Mouse (Mus musculus): ENCODE measurements around the gene Rtn4. TPM values are rescaled to one million over a fixed set of nuclear protein-coding genes. Genes with fewer than 3 reads are reported as not detected.

Rtn4 gene
- polyA plus RNA-seq, 1 experiment from 2014 or later, result 102 TPM

- no peak for ATAC-seq
Observed at GRCm38 (mm10) chr11:29684272-29684671, 8.5 kb upstream of the Rtn4 start.

GRCm38 (mm10) chr11:29686176-29686575 lies 6.6 kb upstream of the Rtn4 start:
- Histone ChIP-seq H3K4me2 (no peak overlapping the region), H3K27me3 (no peaks in the 10 kb centered on the region), H3K4me1 (no peaks in the 10 kb centered on the region), H3K36me3 (ENCODE audit: poor library complexity, severe bottlenecking) (no peaks in the 10 kb centered on the region), H3K27ac (no peak overlapping the region), H3K9me3 (replicated peaks) (no peaks in the 10 kb centered on the region), H3K9ac (no peak overlapping the region), H3K4me3 (no peak overlapping the region)
- 88% methylated on average over 2 of the region's 2 CpGs for WGBS
- no peak for ATAC-seq

More at GRCm38 (mm10) chr11:29684272-29684671, 8.5 kb upstream of the Rtn4 start:
- Histone ChIP-seq H3K36me3 (ENCODE audit: poor library complexity, severe bottlenecking) (no peaks in the 10 kb centered on the region), H3K9ac (no peak overlapping the region), H3K4me2 (no peak overlapping the region), H3K4me1 (no peaks in the 10 kb centered on the region), H3K4me3 (no peak overlapping the region), H3K27me3 (no peaks in the 10 kb centered on the region), H3K9me3 (replicated peaks) (no peaks in the 10 kb centered on the region), H3K27ac (no peak overlapping the region)
- 87% methylated on average over 2 of the region's 2 CpGs for WGBS

- Histone ChIP-seq H3K4me1 (peaks cover 9% of the 10 kb centered on the region), H3K27ac (no peak overlapping the region), H3K27me3 (no peaks in the 10 kb centered on the region), H3K36me3 (ENCODE audit: poor library complexity, severe bottlenecking) (no peaks in the 10 kb centered on the region), H3K4me2 (no peak overlapping the region), H3K9ac (no peak overlapping the region), H3K4me3 (no peak overlapping the region), H3K9me3 (replicated peaks) (no peaks in the 10 kb centered on the region)
- WGBS, result 93% methylated on average over 1 of the region's 1 CpGs
- ATAC-seq, result no peak
Observed at GRCm38 (mm10) chr11:29691556-29691955, 1.2 kb upstream of the Rtn4 start.

- Histone ChIP-seq H3K27ac (no peak overlapping the region), H3K27me3 (no peaks in the 10 kb centered on the region), H3K9ac (no peak overlapping the region), H3K36me3 (ENCODE audit: poor library complexity, severe bottlenecking) (no peaks in the 10 kb centered on the region), H3K4me1 (peaks cover 16% of the 10 kb centered on the region), H3K4me2 (peak overlapping the region; percentile 6; the same call in 1 of the 2 replicates), H3K9me3 (replicated peaks) (no peaks in the 10 kb centered on the region), H3K4me3 (peak overlapping the region; percentile 92)
- ATAC-seq, result no peak
- 27% methylated on average over 12 of the region's 12 CpGs for WGBS
Observed at GRCm38 (mm10) chr11:29692111-29692682, 550 bp upstream of the Rtn4 start.

- Histone ChIP-seq H3K4me3 (peak overlapping the region; percentile 92), H3K27ac (peak overlapping the region; percentile 99), H3K27me3 (no peaks in the 10 kb centered on the region), H3K4me2 (peak overlapping the region; percentile 70), H3K4me1 (peaks cover 30% of the 10 kb centered on the region), H3K9ac (peak overlapping the region; percentile 99), H3K9me3 (replicated peaks) (no peaks in the 10 kb centered on the region), H3K36me3 (ENCODE audit: poor library complexity, severe bottlenecking) (no peaks in the 10 kb centered on the region)
- WGBS, result 0% methylated on average over 41 of the region's 53 CpGs
- ATAC-seq, result peak; percentile 91
Observed at GRCm38 (mm10) chr11:29693576-29694410, 1.0 kb downstream of the Rtn4 start.

- ATAC-seq, result no peak
- Histone ChIP-seq H3K27ac (no peak overlapping the region), H3K4me3 (peak overlapping the region; percentile 92), H3K4me2 (no peak overlapping the region), H3K4me1 (peaks cover 30% of the 10 kb centered on the region), H3K9me3 (replicated peaks) (no peaks in the 10 kb centered on the region), H3K36me3 (ENCODE audit: poor library complexity, severe bottlenecking) (no peaks in the 10 kb centered on the region), H3K9ac (no peak overlapping the region), H3K27me3 (no peaks in the 10 kb centered on the region)
Observed at GRCm38 (mm10) chr11:29694754-29695153, 2.0 kb downstream of the Rtn4 start.

GRCm38 (mm10) chr11:29702721-29703120 lies 10.0 kb downstream of the Rtn4 start:
- Histone ChIP-seq H3K4me3 (no peak overlapping the region), H3K27ac (no peak overlapping the region), H3K9ac (no peak overlapping the region), H3K36me3 (ENCODE audit: poor library complexity, severe bottlenecking) (peaks cover 15% of the 10 kb centered on the region), H3K27me3 (no peaks in the 10 kb centered on the region), H3K4me1 (peaks cover 16% of the 10 kb centered on the region), H3K9me3 (replicated peaks) (no peaks in the 10 kb centered on the region), H3K4me2 (no peak overlapping the region)
- ATAC-seq, result no peak
- 85% methylated on average over 3 of the region's 3 CpGs for whole genome bisulfite sequencing

- Histone ChIP-seq H3K36me3 (ENCODE audit: poor library complexity, severe bottlenecking) (peaks cover 33% of the 10 kb centered on the region), H3K9me3 (replicated peaks) (no peaks in the 10 kb centered on the region), H3K27ac (no peak overlapping the region), H3K27me3 (no peaks in the 10 kb centered on the region), H3K4me3 (no peak overlapping the region), H3K4me1 (peaks cover 5% of the 10 kb centered on the region; the same call in 1 of the 2 replicates), H3K4me2 (no peak overlapping the region), H3K9ac (no peak overlapping the region)
- ATAC-seq, result no peak
Observed at GRCm38 (mm10) chr11:29705263-29705662, 12.5 kb downstream of the Rtn4 start.

- ATAC-seq, result no peak
Observed at GRCm38 (mm10) chr11:29706845-29707244, 14.1 kb downstream of the Rtn4 start.

GRCm38 (mm10) chr11:29709512-29709911 lies 16.8 kb downstream of the Rtn4 start:
- Histone ChIP-seq H3K9me3 (replicated peaks) (no peaks in the 10 kb centered on the region), H3K36me3 (ENCODE audit: poor library complexity, severe bottlenecking) (peaks cover 56% of the 10 kb centered on the region), H3K4me3 (no peak overlapping the region), H3K4me1 (0 out of 2 replicates have a peak, but pooled peaks cover 2% of the 10 kb centered on the region), H3K4me2 (no peak overlapping the region), H3K9ac (no peak overlapping the region), H3K27me3 (no peaks in the 10 kb centered on the region), H3K27ac (no peak overlapping the region)
- no peak for ATAC-seq

More at GRCm38 (mm10) chr11:29706845-29707244, 14.1 kb downstream of the Rtn4 start:
- Histone ChIP-seq H3K4me1 (0 out of 2 replicates have a peak, but pooled peaks cover 5% of the 10 kb centered on the region), H3K27ac (no peak overlapping the region), H3K9me3 (replicated peaks) (no peaks in the 10 kb centered on the region), H3K4me2 (no peak overlapping the region), H3K27me3 (no peaks in the 10 kb centered on the region), H3K36me3 (ENCODE audit: poor library complexity, severe bottlenecking) (peaks cover 41% of the 10 kb centered on the region), H3K4me3 (no peak overlapping the region), H3K9ac (no peak overlapping the region)
- 94% methylated on average over 4 of the region's 4 CpGs for WGBS

- Histone ChIP-seq H3K27me3 (no peaks in the 10 kb centered on the region), H3K4me3 (no peak overlapping the region), H3K9me3 (replicated peaks) (no peaks in the 10 kb centered on the region), H3K4me2 (no peak overlapping the region), H3K27ac (no peak overlapping the region), H3K36me3 (ENCODE audit: poor library complexity, severe bottlenecking) (peaks cover 29% of the 10 kb centered on the region; the same call in 1 of the 2 replicates), H3K9ac (no peak overlapping the region), H3K4me1 (0 out of 2 replicates have a peak, but pooled peaks cover 6% of the 10 kb centered on the region)
- WGBS, result 89% methylated on average over 7 of the region's 7 CpGs
- peak; percentile 37 for ATAC-seq
Observed at GRCm38 (mm10) chr11:29714114-29714513, 21.4 kb downstream of the Rtn4 start.

- Histone ChIP-seq H3K27ac (no peak overlapping the region), H3K9ac (no peak overlapping the region), H3K9me3 (replicated peaks) (no peaks in the 10 kb centered on the region), H3K27me3 (no peaks in the 10 kb centered on the region), H3K4me2 (no peak overlapping the region), H3K4me1 (0 out of 2 replicates have a peak, but pooled peaks cover 6% of the 10 kb centered on the region), H3K4me3 (no peak overlapping the region), H3K36me3 (ENCODE audit: poor library complexity, severe bottlenecking) (peaks cover 26% of the 10 kb centered on the region; the same call in 1 of the 2 replicates)
- WGBS, result 94% methylated on average over 2 of the region's 2 CpGs
- 0 out of 2 replicates have a peak, but pooled peaks have one; percentile 30 for ATAC-seq
Observed at GRCm38 (mm10) chr11:29714789-29715188, 22.0 kb downstream of the Rtn4 start.

Data from forebrain, embryonic 13.5 days (tissue).